Mouse (Mus musculus) forebrain, embryonic 14.5 days (tissue): ENCODE data around the gene Map4k5. TPM values are rescaled to one million over a fixed set of nuclear protein-coding genes. Genes with fewer than 3 reads are reported as not detected.

Experiments used
- ATAC-seq: fragments of 200-750 bp; cut with Nextera tagmentation; 2 replicates; pipeline ENCODE4 v1.8.0; 2017; ENCODE audit warnings: mild to moderate bottlenecking, moderate library complexity
- DNase-seq: peaks from one replicate; pipeline ENCODE4 v3.0.0-alpha.2; 2015; ENCODE audit warnings: low spot score
- H3K27ac ChIP-seq: fragments of 300-500 bp; sonication (generic); 2 replicates; pipeline ENCODE4 v1.5.1; 2014; ENCODE audit warnings: low read depth, mild to moderate bottlenecking, control low read depth, low read length, moderate library complexity
- H3K27me3 ChIP-seq: fragments of 300-500 bp; sonication (generic); replicated peaks from 2 replicates; pipeline ENCODE4 v1.6.1; 2014; ENCODE audit warnings: low read length, control low read depth, mixed read lengths; ENCODE audit not compliant: control insufficient read depth, insufficient read depth
- H3K36me3 ChIP-seq: fragments of 300-500 bp; sonication (generic); 2 replicates; pipeline ENCODE4 v1.6.1; 2014; ENCODE audit warnings: low read length, control low read depth; ENCODE audit not compliant: control insufficient read depth, insufficient read depth
- H3K4me1 ChIP-seq: fragments of 300-500 bp; sonication (generic); 2 replicates; pipeline ENCODE4 v1.6.1; 2014; ENCODE audit warnings: antibody characterized with exemption, low read length, control low read depth; ENCODE audit not compliant: control insufficient read depth, insufficient read depth
- H3K4me2 ChIP-seq: fragments of 300-500 bp; sonication (generic); 2 replicates; pipeline ENCODE4 v1.6.1; 2014; ENCODE audit warnings: mild to moderate bottlenecking, control low read depth, low read length
- H3K4me3 ChIP-seq: fragments of 300-500 bp; sonication (generic); 2 replicates; pipeline ENCODE4 v1.5.1; 2014; ENCODE audit warnings: low read depth, low read length, control low read depth
- H3K9ac ChIP-seq: fragments of 300-500 bp; sonication (generic); 2 replicates; pipeline ENCODE4 v1.6.1; 2014; ENCODE audit warnings: mild to moderate bottlenecking, low read length, control low read depth, moderate library complexity
- H3K9me3 ChIP-seq: fragments of 300-500 bp; sonication (generic); replicated peaks from 2 replicates; pipeline ENCODE4 v1.6.1; 2016; ENCODE audit warnings: low read length, control low read depth, mixed read lengths; ENCODE audit not compliant: control insufficient read depth
- WGBS: fragments of 180-500 bp; shearing (Covaris S2); extraction: QIAGEN DNeasy Blood & Tissue Kit; methylation state at CpG from one replicate; pipeline ENCODE4 v1.1.7; 2014; 5-methylcytosine and 5-hydroxymethylcytosine counted together
- polyA plus RNA-seq: library from polyadenylated mRNA; unstranded; fragments of >200 nt; fragmentation: Nextera tagmentation; extraction: Ambion mirVana; gene quantifications from 2 replicates; pipeline ENCODE4 v1.2.1, GENCODE M21; 2014

Gene Map4k5
- polyA plus RNA-seq, 1 experiment from 2014 or later: 30.5 TPM

DNA sequence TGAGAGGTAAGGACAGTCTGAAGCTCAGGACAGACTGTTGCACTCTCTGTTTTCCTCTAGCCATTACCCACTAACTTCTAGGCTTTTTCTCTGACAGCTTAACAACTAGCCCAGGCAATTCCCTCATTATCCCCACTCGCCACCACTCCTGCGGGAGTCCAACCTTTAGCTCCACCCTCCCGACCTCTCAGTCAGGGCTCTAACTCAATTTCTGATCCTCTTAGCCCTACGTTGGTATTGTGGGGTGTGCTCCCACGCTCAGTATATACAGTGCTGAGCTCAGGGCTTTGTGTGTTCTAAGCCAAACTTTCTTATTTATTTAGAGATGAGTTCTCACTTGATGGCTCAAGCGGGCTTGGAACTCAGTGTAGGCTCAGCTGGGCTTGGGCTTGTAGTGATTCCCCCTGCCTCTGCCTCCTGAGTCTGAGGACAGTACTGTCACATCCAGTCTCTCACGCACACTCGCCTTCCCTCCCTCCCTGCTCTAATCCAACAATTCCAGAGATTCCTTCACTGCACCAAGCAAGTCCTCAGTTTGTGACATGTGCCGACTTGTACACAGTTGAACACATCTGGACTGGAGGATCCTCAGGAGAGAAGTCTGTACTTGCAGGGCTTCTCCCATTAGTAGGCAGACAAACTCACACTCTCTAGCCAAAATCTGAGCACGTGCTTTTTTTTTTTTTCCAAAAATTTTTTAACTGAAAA, 11.6 kb downstream of the Map4k5 start:
- Histone ChIP-seq H3K4me3 (no peak overlapping the region), H3K27me3 (no peaks in the 10 kb centered on the region), H3K4me1 (peaks cover 7% of the 10 kb centered on the region), H3K9me3 (no peaks in the 10 kb centered on the region), H3K4me2 (no peak overlapping the region), H3K36me3 (0 out of 2 replicates have a peak, but pooled peaks cover 3% of the 10 kb centered on the region), H3K9ac (no peak overlapping the region), H3K27ac (no peak overlapping the region)
- DNase-seq: no peak
- ATAC-seq: no peak
- 28% methylated on average over 10 of the region's 10 CpGs for WGBS

DNA sequence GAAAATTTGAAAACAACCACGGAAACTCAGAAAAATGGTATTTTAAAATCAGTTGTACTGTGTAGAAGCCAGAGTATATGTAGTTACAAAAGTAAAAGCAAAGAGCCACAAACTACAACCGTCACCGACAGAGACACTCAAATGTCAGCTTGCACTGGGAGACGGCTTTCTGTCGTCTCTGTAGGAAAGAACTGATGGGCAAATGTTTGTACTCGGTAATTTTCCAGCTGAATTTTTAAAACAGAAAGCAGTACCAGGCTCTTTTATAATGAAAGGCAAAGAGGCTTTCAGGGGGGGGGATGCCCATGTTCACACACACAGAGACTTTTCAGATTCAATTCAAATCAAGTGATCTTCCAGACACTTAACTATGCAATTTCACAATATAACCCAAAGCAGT, 13.3 kb downstream of the Map4k5 start:
- no peak overlapping the region for H3K4me2 ChIP-seq
- H3K27ac ChIP-seq: no peak overlapping the region
- 18% methylated on average over 6 of the region's 6 CpGs for WGBS
- H3K9ac ChIP-seq: no peak overlapping the region
- peaks cover 7% of the 10 kb centered on the region for H3K4me1 ChIP-seq
- H3K9me3 ChIP-seq: no peaks in the 10 kb centered on the region
- DNase-seq (no peak), ATAC-seq (no peak)
- no peaks in the 10 kb centered on the region for H3K27me3 ChIP-seq
- no peaks in the 10 kb centered on the region for H3K36me3 ChIP-seq
- no peak overlapping the region for H3K4me3 ChIP-seq

GRCm38 (mm10) chr12:69879172-69879665, 13.8 kb downstream of the Map4k5 start:
- 0 out of 2 replicates have a peak, but pooled peaks have one; percentile 44 for ATAC-seq
- H3K27ac ChIP-seq: no peak overlapping the region
- H3K27me3 ChIP-seq: no peaks in the 10 kb centered on the region
- H3K9ac ChIP-seq: no peak overlapping the region
- H3K9me3 ChIP-seq: no peaks in the 10 kb centered on the region
- H3K4me1 ChIP-seq: peaks cover 7% of the 10 kb centered on the region
- WGBS: 8% methylated on average over 4 of the region's 4 CpGs
- H3K4me2 ChIP-seq: no peak overlapping the region
- H3K4me3 ChIP-seq: no peak overlapping the region
- peak; percentile 10 for DNase-seq
- H3K36me3 ChIP-seq: no peaks in the 10 kb centered on the region

DNA sequence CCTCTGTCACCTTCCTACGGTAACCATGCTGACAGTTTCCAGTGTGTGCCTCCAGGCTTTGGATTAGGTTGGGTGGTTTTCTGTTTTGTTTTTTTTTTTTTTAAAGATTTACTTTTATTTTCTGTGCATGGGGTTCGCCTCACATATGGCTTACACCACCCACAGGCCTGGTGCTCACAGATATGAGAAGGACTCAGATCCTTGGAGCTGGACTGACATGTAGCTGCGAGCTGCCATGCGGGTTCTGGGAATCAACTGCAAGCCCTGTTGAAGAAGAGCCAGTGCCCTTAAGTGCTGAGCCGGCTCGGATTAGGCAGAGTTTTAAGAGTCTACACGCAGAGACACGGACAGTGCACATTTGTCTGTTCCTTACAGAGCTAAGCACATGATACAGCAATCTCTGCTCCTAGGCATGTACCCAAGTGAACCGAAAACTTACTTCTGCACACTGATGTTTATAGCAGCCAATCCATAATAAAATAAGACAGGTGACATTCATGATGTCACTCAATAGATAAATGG, 15.1 kb downstream of the Map4k5 start:
- WGBS: 95% methylated on average over 9 of the region's 9 CpGs

GRCm38 (mm10) chr12:69871632-69872031, 21.4 kb downstream of the Map4k5 start:
- no peak for ATAC-seq
- H3K36me3 ChIP-seq: 0 out of 2 replicates have a peak, but pooled peaks cover 5% of the 10 kb centered on the region
- no peaks in the 10 kb centered on the region for H3K27me3 ChIP-seq
- DNase-seq: no peak
- H3K4me1 ChIP-seq: no peaks in the 10 kb centered on the region
- no peak overlapping the region for H3K4me2 ChIP-seq
- no peak overlapping the region for H3K4me3 ChIP-seq
- H3K9ac ChIP-seq: no peak overlapping the region
- H3K27ac ChIP-seq: no peak overlapping the region
- 99% methylated on average over 5 of the region's 5 CpGs for WGBS
- H3K9me3 ChIP-seq: no peaks in the 10 kb centered on the region

More for the DNA sequence above, 15.1 kb downstream of the Map4k5 start:
- Histone ChIP-seq H3K4me3 (no peak overlapping the region), H3K27ac (no peak overlapping the region), H3K9me3 (no peaks in the 10 kb centered on the region), H3K4me2 (no peak overlapping the region), H3K4me1 (peaks cover 7% of the 10 kb centered on the region), H3K9ac (no peak overlapping the region), H3K36me3 (no peaks in the 10 kb centered on the region), H3K27me3 (no peaks in the 10 kb centered on the region)
- no peak for ATAC-seq
- DNase-seq: no peak

DNA sequence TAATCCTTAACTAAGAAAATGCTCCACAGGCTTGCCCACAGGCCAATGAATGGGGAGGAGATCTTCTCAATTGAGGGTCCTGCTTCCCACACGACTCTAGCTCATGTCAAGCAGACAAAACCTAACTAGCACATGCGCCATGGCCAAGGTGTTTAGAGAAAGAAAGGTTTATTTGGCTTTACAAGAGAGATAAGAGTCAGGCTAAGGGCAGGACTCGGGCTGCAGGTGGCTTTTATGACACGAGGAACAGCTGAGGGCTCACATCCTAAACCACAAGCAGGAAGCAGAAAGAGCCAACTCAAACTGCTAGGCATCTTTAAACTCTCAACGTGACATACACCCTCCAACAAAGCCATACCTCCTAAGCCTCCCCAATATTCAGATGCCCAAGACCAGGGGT, 25.7 kb downstream of the Map4k5 start:
- 0 out of 2 replicates have a peak, but pooled peaks cover 2% of the 10 kb centered on the region for H3K4me1 ChIP-seq

GRCm38 (mm10) chr12:69864164-69864692, 28.8 kb downstream of the Map4k5 start:
- H3K4me3 ChIP-seq: no peak overlapping the region
- H3K4me2 ChIP-seq: no peak overlapping the region
- 0 out of 2 replicates have a peak, but pooled peaks cover 6% of the 10 kb centered on the region for H3K36me3 ChIP-seq
- no peaks in the 10 kb centered on the region for H3K9me3 ChIP-seq
- no peak overlapping the region for H3K9ac ChIP-seq
- H3K27me3 ChIP-seq: no peaks in the 10 kb centered on the region
- ATAC-seq: no peak
- 0 out of 2 replicates have a peak, but pooled peaks cover 2% of the 10 kb centered on the region for H3K4me1 ChIP-seq
- 24% methylated on average over 4 of the region's 4 CpGs for WGBS
- DNase-seq: no peak
- H3K27ac ChIP-seq: no peak overlapping the region

More for the DNA sequence above, 25.7 kb downstream of the Map4k5 start:
- no peak overlapping the region for H3K4me2 ChIP-seq
- no peak overlapping the region for H3K27ac ChIP-seq
- DNase-seq (no peak), ATAC-seq (no peak)
- H3K4me3 ChIP-seq: no peak overlapping the region
- H3K27me3 ChIP-seq: no peaks in the 10 kb centered on the region
- 0 out of 2 replicates have a peak, but pooled peaks cover 12% of the 10 kb centered on the region for H3K36me3 ChIP-seq
- H3K9me3 ChIP-seq: no peaks in the 10 kb centered on the region
- no peak overlapping the region for H3K9ac ChIP-seq
- 92% methylated on average over 5 of the region's 5 CpGs for WGBS

DNA sequence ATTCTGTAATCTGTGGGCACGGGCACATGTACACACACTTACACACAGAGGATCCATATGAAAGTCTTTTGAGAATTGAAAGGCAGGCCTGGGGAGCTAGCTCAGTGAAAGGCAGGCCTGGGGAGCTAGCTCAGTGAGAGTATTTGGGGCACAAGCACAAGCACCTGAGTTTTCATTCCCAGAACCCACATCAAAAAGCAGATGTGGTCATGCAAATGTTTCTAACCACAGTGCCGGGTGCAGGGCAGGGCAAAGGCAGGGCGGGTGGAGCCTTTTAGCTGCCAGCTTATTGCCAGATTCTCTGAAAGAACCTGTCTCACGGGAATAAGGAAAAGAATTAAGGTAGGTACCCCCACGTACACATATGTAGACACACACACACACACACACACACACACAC, 29.5 kb downstream of the Map4k5 start:
- no peaks in the 10 kb centered on the region for H3K9me3 ChIP-seq
- no peak overlapping the region for H3K27ac ChIP-seq
- ATAC-seq: no peak
- H3K27me3 ChIP-seq: no peaks in the 10 kb centered on the region
- H3K4me3 ChIP-seq: no peak overlapping the region
- H3K4me2 ChIP-seq: no peak overlapping the region
- 86% methylated on average over 5 of the region's 5 CpGs for WGBS
- H3K9ac ChIP-seq: no peak overlapping the region
- H3K4me1 ChIP-seq: 0 out of 2 replicates have a peak, but pooled peaks cover 2% of the 10 kb centered on the region
- 0 out of 2 replicates have a peak, but pooled peaks cover 6% of the 10 kb centered on the region for H3K36me3 ChIP-seq
- DNase-seq: no peak

DNA sequence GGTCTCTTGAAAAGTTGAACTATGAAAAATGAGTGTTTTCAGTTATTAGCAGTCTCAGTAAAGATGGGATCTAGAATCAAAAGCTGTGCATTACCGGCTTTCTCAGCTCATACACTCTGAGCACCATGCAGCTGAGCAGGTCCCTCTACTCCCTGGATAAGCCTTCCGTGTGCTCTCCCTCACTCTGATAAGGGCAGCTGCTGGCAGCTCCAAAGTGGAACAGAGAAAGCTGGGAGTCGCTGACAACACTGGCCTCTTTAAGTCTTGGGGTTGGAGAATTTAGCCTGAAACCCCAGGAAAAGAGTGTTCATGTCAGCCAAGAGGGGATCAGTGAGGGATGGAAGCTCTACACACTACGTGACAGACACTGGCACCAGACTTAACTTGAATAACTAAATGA, 34.2 kb downstream of the Map4k5 start:
- ATAC-seq (no peak), DNase-seq (no peak)
- Histone ChIP-seq H3K27ac (no peak overlapping the region), H3K27me3 (no peaks in the 10 kb centered on the region), H3K4me2 (no peak overlapping the region), H3K4me1 (0 out of 2 replicates have a peak, but pooled peaks cover 2% of the 10 kb centered on the region), H3K9me3 (no peaks in the 10 kb centered on the region), H3K9ac (no peak overlapping the region), H3K4me3 (no peak overlapping the region), H3K36me3 (peaks cover 10% of the 10 kb centered on the region; the same call in 1 of the 2 replicates)
- 95% methylated on average over 4 of the region's 4 CpGs for WGBS
